In genomic region chr4:133967138-133967865, GRCm38 (mm10) we compare ENCODE assay signal across 8 mouse cellular contexts. TPM values are rescaled to one million over a fixed set of nuclear protein-coding genes. Genes with fewer than 3 reads are reported as not detected.
A peak's percentile ranks its signal among the peaks of the same experiment; 100 is the strongest.
DNase-seq lines count a peak whose midpoint lies in the region; ATAC-seq and TF ChIP-seq lines count a peak whose summit lies in the region.

No protein-coding gene starts in this region.

- TF ChIP-seq CTCF in brain, embryonic 14.5 days (IDR thresholded peaks at IDR 0.05; ENCODE audit: borderline replicate concordance, extremely low read depth, insufficient read depth, insufficient read length): no peak

- under 1% methylated on average over 85 of the region's 101 CpGs for WGBS in heart, embryonic 11.5 days (ENCODE audit: insufficient replicate concordance)
- WGBS in kidney, embryonic 16.5 days: under 1% methylated on average over 72 of the region's 101 CpGs

- H3K9me3 ChIP-seq in heart, embryonic 11.5 days (replicated peaks; ENCODE audit: control insufficient read depth, low read length): no peaks in the 10 kb centered on the region
- H3K9me3 ChIP-seq in kidney, embryonic 16.5 days (ENCODE audit: low read length): no peaks in the 10 kb centered on the region

- TF ChIP-seq POLR2A in brain, embryonic 14.5 days (IDR thresholded peaks at IDR 0.05; ENCODE audit: borderline replicate concordance, extremely low read depth, insufficient read depth, insufficient read length, poor library complexity, severe bottlenecking): peak; percentile 29; the same call in 1 of the 2 replicates

- H3K9ac ChIP-seq in heart, embryonic 11.5 days (ENCODE audit: low read depth, low read length): peak overlapping the region; percentile 98
- H3K9ac ChIP-seq in kidney, embryonic 16.5 days (replicated peaks; ENCODE audit: low read length): peak overlapping the region; percentile 98

- H3K27me3 ChIP-seq in heart, embryonic 11.5 days (ENCODE audit: control insufficient read depth, insufficient read depth, low read length): no peaks in the 10 kb centered on the region
- H3K27me3 ChIP-seq in kidney, embryonic 16.5 days (ENCODE audit: insufficient read depth, low read length): no peaks in the 10 kb centered on the region

- H3K4me2 ChIP-seq in heart, embryonic 11.5 days: peak overlapping the region; percentile 96
- H3K4me2 ChIP-seq in kidney, embryonic 16.5 days (replicated peaks; ENCODE audit: low read depth, low read length): peak overlapping the region; percentile 84

- H3K36me3 ChIP-seq in heart, embryonic 11.5 days (ENCODE audit: control insufficient read depth, insufficient read depth, low read length): peaks cover 15% of the 10 kb centered on the region
- peaks cover 39% of the 10 kb centered on the region for H3K36me3 ChIP-seq in kidney, embryonic 16.5 days (ENCODE audit: insufficient read depth, low read length)

- H3K27ac ChIP-seq in heart, embryonic 11.5 days (ENCODE audit: low read depth, low read length): peak overlapping the region; percentile 100
- peak overlapping the region; percentile 99 for H3K27ac ChIP-seq in kidney, embryonic 16.5 days (ENCODE audit: low read length)

- peak; percentile 97 for DNase-seq in CD4-positive helper T cell, adult 2 months (ENCODE audit: low read depth, low spot score)
- DNase-seq in brain, embryonic 14.5 days (ENCODE audit: low read depth): peak; percentile 98
- peak; percentile 99 for DNase-seq in liver
- DNase-seq in monocyte, adult 2 months (ENCODE audit: low read depth in 1 of 2, low spot score in 2 of 2): peak; percentile 84 to 96
- peak; percentile 98 to 99 for DNase-seq in spleen, postnatal 14 days (ENCODE audit: low spot score in 2 of 2)

- peak; percentile 90 for ATAC-seq in erythroblast, adult 5-6 weeks (replicated peaks; ENCODE audit: low FRiP score, poor library complexity, severe bottlenecking)
- ATAC-seq in heart, embryonic 11.5 days (replicated peaks; ENCODE audit: insufficient number of reproducible peaks, low FRiP score, low TSS enrichment): peak; percentile 82
- ATAC-seq in kidney, embryonic 16.5 days (ENCODE audit: low FRiP score, low TSS enrichment): peak; percentile 79

- H3K4me1 ChIP-seq in heart, embryonic 11.5 days (ENCODE audit: control insufficient read depth, insufficient read depth, low read length): peaks cover 16% of the 10 kb centered on the region
- H3K4me1 ChIP-seq in kidney, embryonic 16.5 days (ENCODE audit: insufficient read depth, low read length): peaks cover 32% of the 10 kb centered on the region

- H3K4me3 ChIP-seq in heart, embryonic 11.5 days (ENCODE audit: low read depth, low read length): peak overlapping the region; percentile 83
- peak overlapping the region; percentile 75 for H3K4me3 ChIP-seq in kidney, embryonic 16.5 days (ENCODE audit: low read length)

RNA-seq across cellular contexts. Expression of gene Hmgn2, which starts 1.1 kb away (rescaled TPM):
- polyA plus RNA-seq in brain, embryonic 14.5 days (2012; rRNA removed): 528 and 637 TPM in 2 replicates
- total RNA-seq in erythroblast, adult 5-6 weeks (2015; ENCODE audit: low replicate concordance): 970 and 984 TPM in 2 replicates
- total RNA-seq in erythroblast, adult 5-6 weeks (2017; ENCODE audit: low replicate concordance): 403 and 537 TPM in 2 replicates
- 2,081 and 2,101 TPM in 2 replicates for polyA plus RNA-seq in heart, embryonic 11.5 days (2014; fragmentation: Nextera tagmentation; extraction: Ambion mirVana)
- polyA plus RNA-seq in kidney, embryonic 16.5 days (2015; fragmentation: Nextera tagmentation; extraction: Ambion mirVana): 2,436 and 2,511 TPM in 2 replicates

RNA-seq across cellular contexts. Expression of gene Dhdds, which starts 33.4 kb away (rescaled TPM):
- polyA plus RNA-seq in brain, embryonic 14.5 days (2012; rRNA removed): 47.0 and 56.1 TPM in 2 replicates
- total RNA-seq in erythroblast, adult 5-6 weeks (2015; ENCODE audit: low replicate concordance): 9.6 and 17.3 TPM in 2 replicates
- 6.6 and 12.2 TPM in 2 replicates for total RNA-seq in erythroblast, adult 5-6 weeks (2017; ENCODE audit: low replicate concordance)
- polyA plus RNA-seq in heart, embryonic 11.5 days (2014; fragmentation: Nextera tagmentation; extraction: Ambion mirVana): 35.3 and 35.6 TPM in 2 replicates
- polyA plus RNA-seq in kidney, embryonic 16.5 days (2015; fragmentation: Nextera tagmentation; extraction: Ambion mirVana): 51.7 and 53.1 TPM in 2 replicates

RNA-seq across cellular contexts. Expression of gene Lin28a, which starts 51.3 kb away (rescaled TPM):
- 0.34 TPM in 2 replicates for polyA plus RNA-seq in brain, embryonic 14.5 days (2012; rRNA removed)
- 3.3 TPM in 1 of 2 replicates, not detected in the other for total RNA-seq in erythroblast, adult 5-6 weeks (2015; ENCODE audit: low replicate concordance)
- 6.4 and 8.9 TPM in 2 replicates for total RNA-seq in erythroblast, adult 5-6 weeks (2017; ENCODE audit: low replicate concordance)
- polyA plus RNA-seq in heart, embryonic 11.5 days (2014; fragmentation: Nextera tagmentation; extraction: Ambion mirVana): 0.21 and 0.30 TPM in 2 replicates
- not detected in 2 replicates for polyA plus RNA-seq in kidney, embryonic 16.5 days (2015; fragmentation: Nextera tagmentation; extraction: Ambion mirVana)

Comparison
In these comparisons a context has a peak if more than half of its experiments do, and no peak if none do; other contexts are left out.
1. Peak in every context shown above with its lines: DNase-seq, ATAC-seq, H3K4me3 ChIP-seq and H3K27ac ChIP-seq.